Mouse (Mus musculus): ENCODE measurements at regions not wholly inside any gene's neighbourhood (a gene's known extent, or its start where the extent isn't known, plus 50 kb on each side); places are given as distances from the start of the nearest gene placed in this dataset.

DNA sequence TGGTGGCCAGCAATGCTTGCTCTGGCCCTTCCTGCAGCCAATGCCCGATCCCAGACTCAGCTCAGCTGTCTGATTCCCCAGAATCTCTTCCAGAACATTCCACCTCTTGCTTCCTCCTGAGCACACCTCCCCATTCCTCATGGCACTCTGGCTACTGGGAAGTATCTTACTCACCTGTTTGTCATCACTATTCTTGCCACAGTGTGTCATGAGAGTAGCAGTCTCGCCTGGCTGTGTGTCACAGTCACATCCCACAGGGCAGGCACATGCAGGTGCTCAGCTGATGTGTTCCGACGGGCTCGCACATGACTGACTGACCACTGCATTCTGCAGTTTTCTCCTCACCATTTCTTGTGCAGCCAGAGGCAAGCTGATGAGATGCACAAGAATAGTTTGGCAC is 108.5 kb downstream of the Chic2 start:
- no peak for TF ChIP-seq CTCF (IDR thresholded peaks at IDR 0.05; ENCODE audit: control insufficient read depth, insufficient read depth, insufficient replicate concordance, low read depth, low read length)
- no peak for TF ChIP-seq POLR2A (IDR thresholded peaks at IDR 0.05; ENCODE audit: control insufficient read depth, low read depth, low read length)

Data from testis, adult 2 months (tissue).